Mouse (Mus musculus): ENCODE data around the gene Rora.

DNA sequence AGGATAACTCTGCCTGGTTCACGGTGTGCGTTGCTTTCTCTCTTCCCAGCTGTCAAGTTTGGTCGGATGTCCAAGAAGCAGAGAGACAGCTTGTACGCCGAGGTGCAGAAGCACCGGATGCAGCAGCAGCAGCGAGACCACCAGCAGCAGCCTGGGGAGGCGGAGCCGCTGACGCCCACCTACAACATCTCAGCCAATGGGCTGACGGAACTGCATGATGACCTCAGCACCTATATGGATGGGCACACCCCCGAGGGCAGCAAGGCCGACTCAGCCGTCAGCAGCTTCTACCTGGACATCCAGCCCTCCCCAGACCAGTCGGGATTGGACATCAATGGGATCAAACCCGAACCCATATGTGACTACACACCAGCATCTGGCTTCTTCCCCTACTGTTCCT lies 710.5 kb downstream of the Rora start:
- no peak for TF ChIP-seq CTCF (IDR thresholded peaks at IDR 0.05; ENCODE audit: borderline replicate concordance, control insufficient read depth, extremely low read depth, insufficient read depth, low read length, poor library complexity)
- TF ChIP-seq POLR2A (IDR thresholded peaks at IDR 0.05; ENCODE audit: control insufficient read depth, extremely low read depth, insufficient read depth, low read length, poor library complexity): no peak

Measured in thymus, adult 2 months (tissue).